Mouse (Mus musculus): ENCODE results near the gene Glrx5. TPM values are rescaled to one million over a fixed set of nuclear protein-coding genes. Genes with fewer than 3 reads are reported as not detected.

Glrx5 gene
- total RNA-seq, 2 experiments from 2014 or later, result 146 to 188 TPM

- no peak for ATAC-seq (replicated peaks; ENCODE audit: low FRiP score, poor library complexity, severe bottlenecking)
Measured at GRCm38 (mm10) chr12:105003158-105003557, 29.3 kb upstream of the Glrx5 start.

- no peak for ATAC-seq (replicated peaks; ENCODE audit: low FRiP score, poor library complexity, severe bottlenecking)
Measured at GRCm38 (mm10) chr12:105003715-105004114, 28.8 kb upstream of the Glrx5 start.

- no peak for ATAC-seq (replicated peaks; ENCODE audit: low FRiP score, poor library complexity, severe bottlenecking)
Measured at GRCm38 (mm10) chr12:105004956-105005714, 27.4 kb upstream of the Glrx5 start.

GRCm38 (mm10) chr12:105005715-105005972, 26.8 kb upstream of the Glrx5 start:
- ATAC-seq (replicated peaks; ENCODE audit: low FRiP score, poor library complexity, severe bottlenecking), result no peak

GRCm38 (mm10) chr12:105008150-105008549, 24.3 kb upstream of the Glrx5 start:
- no peak for ATAC-seq (replicated peaks; ENCODE audit: low FRiP score, poor library complexity, severe bottlenecking)

GRCm38 (mm10) chr12:105008752-105009178, 23.7 kb upstream of the Glrx5 start:
- ATAC-seq (replicated peaks; ENCODE audit: low FRiP score, poor library complexity, severe bottlenecking), result peak; percentile 42

GRCm38 (mm10) chr12:105009370-105010212, 22.9 kb upstream of the Glrx5 start, which contains the start of gene Syne3:
Gene Syne3, minus strand, starts transcription at chr12:105009809.
- ATAC-seq (replicated peaks; ENCODE audit: low FRiP score, poor library complexity, severe bottlenecking), result peak; percentile 61

GRCm38 (mm10) chr12:105010213-105010790, 22.2 kb upstream of the Glrx5 start:
- peak; percentile 67 for ATAC-seq (replicated peaks; ENCODE audit: low FRiP score, poor library complexity, severe bottlenecking)

- no peak for ATAC-seq (replicated peaks; ENCODE audit: low FRiP score, poor library complexity, severe bottlenecking)
Measured at GRCm38 (mm10) chr12:105011589-105011988, 20.9 kb upstream of the Glrx5 start.

- ATAC-seq (replicated peaks; ENCODE audit: low FRiP score, poor library complexity, severe bottlenecking), result no peak
Measured at GRCm38 (mm10) chr12:105012314-105012713, 20.2 kb upstream of the Glrx5 start.

GRCm38 (mm10) chr12:105013065-105013464, 19.4 kb upstream of the Glrx5 start:
- no peak for ATAC-seq (replicated peaks; ENCODE audit: low FRiP score, poor library complexity, severe bottlenecking)

GRCm38 (mm10) chr12:105016199-105016598, 16.3 kb upstream of the Glrx5 start:
- ATAC-seq (replicated peaks; ENCODE audit: low FRiP score, poor library complexity, severe bottlenecking), result no peak

- no peak for ATAC-seq (replicated peaks; ENCODE audit: low FRiP score, poor library complexity, severe bottlenecking)
Measured at GRCm38 (mm10) chr12:105016639-105017038, 15.8 kb upstream of the Glrx5 start.

- ATAC-seq (replicated peaks; ENCODE audit: low FRiP score, poor library complexity, severe bottlenecking), result peak; percentile 89
Measured at GRCm38 (mm10) chr12:105019359-105020219, 12.9 kb upstream of the Glrx5 start.

- no peak for ATAC-seq (replicated peaks; ENCODE audit: low FRiP score, poor library complexity, severe bottlenecking)
Measured at GRCm38 (mm10) chr12:105021441-105022069, 10.9 kb upstream of the Glrx5 start.

GRCm38 (mm10) chr12:105022141-105022540, 10.3 kb upstream of the Glrx5 start:
- ATAC-seq (replicated peaks; ENCODE audit: low FRiP score, poor library complexity, severe bottlenecking), result no peak

- no peak for ATAC-seq (replicated peaks; ENCODE audit: low FRiP score, poor library complexity, severe bottlenecking)
Measured at GRCm38 (mm10) chr12:105022776-105023175, 9.7 kb upstream of the Glrx5 start.

- ATAC-seq (replicated peaks; ENCODE audit: low FRiP score, poor library complexity, severe bottlenecking), result peak; percentile 68
Measured at GRCm38 (mm10) chr12:105025271-105025946, 7.1 kb upstream of the Glrx5 start.
